Mouse (Mus musculus) myocyte (in vitro differentiated cells): ENCODE data around the gene Robo2.

Experiments used
- POLR2A ChIP-seq: IDR thresholded peaks from one replicate; pipeline ENCODE4 v1.6.1; 2011; ENCODE audit warnings: low read depth, mild to moderate bottlenecking, control low read depth, moderate library complexity; ENCODE audit not compliant: insufficient read length
- USF1 ChIP-seq: IDR thresholded peaks from one replicate; pipeline ENCODE4 v1.6.1; 2011; ENCODE audit warnings: low read depth, mild to moderate bottlenecking, control low read depth, moderate library complexity

- TF ChIP-seq POLR2A (no peak), USF1 (no peak)
Observed at GRCm38 (mm10) chr16:73940211-73940541, 471.4 kb downstream of the Robo2 start.
